Mouse (Mus musculus) liver, adult 2 months (tissue): ENCODE results near the gene St7.

ENCODE experiments used
- CTCF ChIP-seq: fragments of 200-500 bp; IDR thresholded peaks from 2 replicates; pipeline ENCODE4 v1.5.1; 2011; ENCODE audit warnings: low read depth, low read length, control low read depth
- POLR2A ChIP-seq: fragments of 200-500 bp; IDR thresholded peaks from 2 replicates; pipeline ENCODE4 v1.6.1; 2011; ENCODE audit warnings: low read length, control low read depth; ENCODE audit not compliant: insufficient read depth; ENCODE audit errors: extremely low read depth

DNA sequence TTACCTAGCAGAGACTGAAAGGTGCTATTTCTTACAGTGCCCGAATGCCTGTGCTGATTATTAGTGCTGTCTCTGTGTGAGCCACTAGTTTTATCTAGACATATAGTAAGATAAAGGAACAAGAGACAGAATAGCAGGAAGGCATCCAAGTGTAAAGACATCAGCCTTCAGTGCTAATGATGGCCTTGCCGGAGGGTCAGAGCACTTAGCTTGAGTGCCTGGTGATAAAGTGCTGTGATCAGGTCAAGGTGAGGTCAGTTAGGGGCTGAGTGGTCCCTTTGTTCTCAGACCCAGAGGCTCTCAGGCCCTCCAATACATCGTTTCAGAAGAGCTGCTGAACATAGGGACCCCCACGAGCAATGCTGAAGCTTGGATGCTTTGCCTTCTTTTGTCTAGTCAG is 113.8 kb downstream of the St7 start:
- no peak for TF ChIP-seq POLR2A
- no peak for TF ChIP-seq CTCF
